Mouse (Mus musculus) naive thymus-derived CD4-positive, alpha-beta T cell, adult 5 months (primary cell): Measurements from ENCODE around the gene Ankrd9. TPM values are rescaled to one million over a fixed set of nuclear protein-coding genes. Genes with fewer than 3 reads are reported as not detected.

Experiments used
- polyA plus RNA-seq: library from polyadenylated mRNA; unstranded; fragments of 100-300 nt; shearing (Covaris generic); gene quantifications from one replicate; pipeline ENCODE4 v1.2.1, GENCODE M21; 2017

Gene Ankrd9
- polyA plus RNA-seq: 3.6 TPM

DNA sequence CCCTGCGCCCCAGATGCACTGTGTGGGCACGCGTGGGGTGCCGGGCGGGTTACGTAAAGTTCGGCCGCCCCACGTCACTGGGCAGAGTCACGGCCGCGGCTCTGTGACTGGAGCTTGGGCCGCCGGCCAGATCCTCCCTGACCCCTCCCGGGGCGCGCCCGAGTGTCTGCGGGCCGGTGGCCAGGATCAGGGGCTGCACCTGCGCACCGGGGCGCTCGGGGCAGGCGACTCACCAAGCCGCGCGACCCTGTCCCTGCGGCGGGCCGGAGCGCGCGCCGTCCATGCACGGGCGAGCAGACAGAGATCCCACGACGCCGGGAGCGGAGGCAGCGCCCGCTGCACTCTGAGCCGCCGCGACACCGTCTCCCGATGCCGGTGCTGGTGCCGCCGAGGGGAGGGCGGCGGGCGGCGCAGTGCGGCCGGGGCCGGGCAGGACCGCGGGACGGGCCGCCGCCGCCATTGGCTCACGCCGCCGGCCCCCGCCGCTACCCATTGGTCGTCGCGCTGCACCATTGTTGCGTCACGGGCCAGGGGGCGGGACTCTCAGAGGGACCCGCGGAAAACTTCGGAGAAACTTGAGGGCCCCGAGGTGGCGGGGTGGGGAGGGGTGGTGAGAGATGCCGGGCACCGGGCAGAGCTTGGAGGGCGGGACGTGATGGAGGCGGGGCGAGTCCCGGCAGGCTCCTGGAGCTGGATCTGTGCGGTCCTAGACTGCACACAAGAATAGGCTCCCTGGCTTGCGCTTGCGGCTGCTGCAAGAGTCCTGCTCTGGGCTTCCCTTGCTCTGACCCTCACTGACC, at the start of gene Ankrd9:
Gene Ankrd9, minus strand, starts transcription at position 434 of the 800 bp plus-strand sequence.

Other genes with a start within 250 kb of the Ankrd9 start
- 107 TPM for gene Wdr20, start 241.1 kb downstream of the Ankrd9 start, polyA plus RNA-seq
- gene Mok, start 138.1 kb downstream of the Ankrd9 start, polyA plus RNA-seq: not detected
- 1.4 TPM for gene Zfp839, start 128.8 kb downstream of the Ankrd9 start, polyA plus RNA-seq
- gene Cinp, start 89.9 kb downstream of the Ankrd9 start, polyA plus RNA-seq: 26.7 TPM
- gene Tecpr2, start 89.8 kb downstream of the Ankrd9 start, polyA plus RNA-seq: 3.2 TPM
- 68.7 TPM for gene Rcor1, start 60.3 kb upstream of the Ankrd9 start, polyA plus RNA-seq
- 43.9 TPM for gene Traf3, start 187.3 kb upstream of the Ankrd9 start, polyA plus RNA-seq
- not detected for gene 4930595D18Rik, start 205.5 kb upstream of the Ankrd9 start, polyA plus RNA-seq